Mouse (Mus musculus): ENCODE measurements at regions not wholly inside any gene's neighbourhood (a gene's known extent, or its start where the extent isn't known, plus 50 kb on each side); places are given as distances from the start of the nearest gene placed in this dataset.

DNA sequence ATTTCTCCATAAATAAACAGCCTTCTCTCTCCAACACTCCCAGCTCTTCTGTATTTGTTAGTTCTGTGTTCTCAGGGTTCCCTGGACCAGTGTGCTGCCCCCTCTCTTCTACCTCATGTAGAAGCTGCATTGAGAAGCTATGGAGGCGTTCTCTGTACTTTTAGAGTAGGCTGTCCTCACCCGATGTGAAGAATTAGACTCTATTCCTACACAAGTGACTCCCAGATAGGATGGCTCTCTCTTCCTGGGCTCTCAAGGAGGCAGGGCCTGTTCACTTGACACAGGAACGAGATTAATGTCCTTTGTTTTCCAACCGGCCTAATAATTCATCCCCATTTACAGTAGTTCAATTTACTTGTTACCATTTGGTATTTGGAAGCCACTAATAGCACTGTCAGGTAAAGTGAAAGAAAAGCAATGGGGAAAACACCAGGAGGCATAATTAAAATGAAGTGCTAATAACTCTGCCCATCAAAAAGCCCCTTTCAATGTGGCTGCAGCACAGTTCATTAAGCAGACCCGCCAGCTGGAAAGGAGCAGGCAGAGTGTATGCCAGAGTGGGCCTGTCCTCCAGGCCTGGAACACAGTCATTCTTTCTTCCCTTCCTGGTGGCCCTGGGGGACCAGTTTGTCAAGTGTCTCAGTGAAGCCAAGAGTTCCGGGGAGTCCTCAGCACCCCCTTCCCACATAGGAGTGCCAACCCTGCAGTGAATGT lies 454.8 kb upstream of the Gm6657 start:
- Histone ChIP-seq H3K36me3 (ENCODE audit: insufficient read depth, low read length) (no peaks in the 10 kb centered on the region), H3K4me3 (replicated peaks; ENCODE audit: low read length) (no peak overlapping the region), H3K4me1 (replicated peaks; ENCODE audit: low read depth, low read length) (no peaks in the 10 kb centered on the region), H3K27me3 (ENCODE audit: insufficient read depth, low read length) (no peaks in the 10 kb centered on the region), H3K9me3 (ENCODE audit: low read length) (no peaks in the 10 kb centered on the region)
- no peak for TF ChIP-seq POU5F1 (IDR thresholded peaks at IDR 0.05; ENCODE audit: borderline replicate concordance, low read length)
- no peak for TF ChIP-seq CTCF (conservative IDR thresholded peaks at IDR 0.05; ENCODE audit: low read length)
- no peak for TF ChIP-seq NANOG (IDR thresholded peaks at IDR 0.05; ENCODE audit: borderline replicate concordance, low read length)

DNA sequence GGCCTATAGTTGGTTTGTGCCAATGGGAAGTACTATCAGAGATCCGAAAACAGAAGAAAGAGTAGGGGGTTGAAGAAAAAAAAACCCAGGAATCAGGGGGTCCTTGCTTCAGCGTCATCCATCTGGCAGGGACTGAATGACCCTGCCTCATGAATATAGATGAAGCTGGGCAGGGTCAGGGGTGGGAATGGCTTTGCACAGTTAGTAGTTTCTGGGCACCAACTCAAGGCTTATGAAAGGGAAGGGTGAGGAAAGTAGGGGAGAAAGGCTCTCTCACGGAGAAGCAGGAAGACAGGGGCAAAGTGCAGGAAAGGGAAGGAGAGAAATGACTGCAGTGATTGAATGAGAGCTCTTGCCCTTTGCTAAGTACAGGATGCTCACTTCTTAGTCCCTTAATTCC lies 451.3 kb upstream of the Gm6657 start:
- Histone ChIP-seq H3K9me3 (ENCODE audit: low read length) (0 out of 2 replicates have a peak, but pooled peaks cover 2% of the 10 kb centered on the region), H3K4me1 (replicated peaks; ENCODE audit: low read depth, low read length) (no peaks in the 10 kb centered on the region), H3K36me3 (ENCODE audit: insufficient read depth, low read length) (no peaks in the 10 kb centered on the region), H3K4me3 (replicated peaks; ENCODE audit: low read length) (no peak overlapping the region), H3K27me3 (ENCODE audit: insufficient read depth, low read length) (no peaks in the 10 kb centered on the region)
- no peak for TF ChIP-seq POU5F1 (IDR thresholded peaks at IDR 0.05; ENCODE audit: borderline replicate concordance, low read length)
- TF ChIP-seq CTCF (conservative IDR thresholded peaks at IDR 0.05; ENCODE audit: low read length), result no peak
- TF ChIP-seq NANOG (IDR thresholded peaks at IDR 0.05; ENCODE audit: borderline replicate concordance, low read length), result no peak

DNA sequence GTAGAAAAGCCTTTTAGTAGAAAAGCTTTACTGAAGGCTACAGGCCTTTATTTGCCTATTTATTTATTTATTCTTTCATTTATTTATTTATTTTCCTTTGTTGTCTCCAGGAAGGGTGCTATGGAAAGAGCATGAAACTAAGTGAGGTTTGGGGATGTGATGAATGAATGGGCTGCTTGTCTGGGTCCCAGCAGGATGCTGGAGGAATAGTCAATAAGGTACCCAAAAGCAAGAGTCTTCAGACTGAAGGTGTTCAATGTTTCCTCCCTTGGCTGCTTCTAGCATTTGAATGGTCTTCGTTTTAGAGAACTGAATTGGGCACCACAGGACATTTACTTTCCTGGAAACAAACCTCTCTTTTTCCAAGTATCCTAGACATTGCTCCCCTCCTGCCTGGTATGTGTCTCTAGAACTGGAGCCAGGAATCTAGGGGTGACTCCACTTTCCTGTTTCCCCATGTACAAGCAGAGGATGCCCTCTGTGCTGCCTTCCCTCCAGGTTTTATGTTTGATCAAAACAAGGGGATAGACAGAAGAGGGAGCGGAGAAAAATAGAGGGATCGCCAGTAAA lies 444.5 kb upstream of the Gm6657 start:
- H3K4me3 ChIP-seq (replicated peaks; ENCODE audit: low read length), result no peak overlapping the region
- no peaks in the 10 kb centered on the region for H3K36me3 ChIP-seq (ENCODE audit: insufficient read depth, low read length)
- H3K9me3 ChIP-seq (ENCODE audit: low read length), result peaks cover 9% of the 10 kb centered on the region; the same call in 1 of the 2 replicates
- no peaks in the 10 kb centered on the region for H3K27me3 ChIP-seq (ENCODE audit: insufficient read depth, low read length)
- no peak for TF ChIP-seq NANOG (IDR thresholded peaks at IDR 0.05; ENCODE audit: borderline replicate concordance, low read length)
- no peaks in the 10 kb centered on the region for H3K4me1 ChIP-seq (replicated peaks; ENCODE audit: low read depth, low read length)

DNA sequence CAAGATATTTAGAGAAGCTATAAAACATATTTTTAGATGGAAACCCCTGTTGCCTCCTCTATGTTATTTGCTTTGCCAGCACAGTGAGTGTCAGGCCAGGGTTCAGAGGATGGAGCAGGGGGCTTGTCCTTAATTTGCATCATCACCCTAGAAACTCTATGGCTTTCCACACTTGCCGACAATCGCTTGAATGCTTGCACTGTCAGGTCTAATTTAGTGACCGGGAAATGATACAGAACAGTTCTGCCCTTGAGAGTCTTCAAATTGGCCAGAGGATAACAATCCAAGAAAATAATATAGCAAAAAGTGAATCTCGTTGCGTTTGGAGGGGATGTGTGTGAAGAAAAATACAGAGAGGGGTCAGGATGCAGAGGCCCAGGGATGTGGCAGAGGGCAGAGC lies 441.9 kb upstream of the Gm6657 start:
- Histone ChIP-seq H3K4me3 (replicated peaks; ENCODE audit: low read length) (no peak overlapping the region), H3K9me3 (ENCODE audit: low read length) (peaks cover 9% of the 10 kb centered on the region; the same call in 1 of the 2 replicates), H3K27me3 (ENCODE audit: insufficient read depth, low read length) (no peaks in the 10 kb centered on the region), H3K4me1 (replicated peaks; ENCODE audit: low read depth, low read length) (no peaks in the 10 kb centered on the region), H3K36me3 (ENCODE audit: insufficient read depth, low read length) (no peaks in the 10 kb centered on the region)
- no peak for TF ChIP-seq POU5F1 (IDR thresholded peaks at IDR 0.05; ENCODE audit: borderline replicate concordance, low read length)
- no peak for TF ChIP-seq CTCF (conservative IDR thresholded peaks at IDR 0.05; ENCODE audit: low read length)
- no peak for TF ChIP-seq NANOG (IDR thresholded peaks at IDR 0.05; ENCODE audit: borderline replicate concordance, low read length)

DNA sequence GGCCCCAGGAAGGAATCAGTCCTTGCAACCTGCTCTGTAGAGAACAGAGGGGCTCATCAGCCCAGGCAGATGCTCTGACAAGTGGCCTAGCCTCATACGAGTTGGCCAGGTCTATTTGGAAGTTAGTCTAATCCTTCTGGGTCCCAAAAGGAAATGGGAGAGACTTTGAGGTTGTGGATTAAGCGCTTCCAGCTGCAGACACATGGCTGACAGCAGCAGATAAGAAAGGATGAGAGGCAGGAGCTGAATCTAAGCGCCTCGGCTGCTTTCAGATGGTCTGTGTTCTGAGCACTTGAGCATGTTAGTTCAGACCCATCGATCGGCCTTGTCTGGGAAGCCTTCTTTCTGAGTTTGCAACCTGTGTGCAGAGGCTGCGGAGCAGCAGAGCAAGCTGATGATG lies 438.0 kb upstream of the Gm6657 start:
- Histone ChIP-seq H3K36me3 (ENCODE audit: insufficient read depth, low read length) (no peaks in the 10 kb centered on the region), H3K4me1 (replicated peaks; ENCODE audit: low read depth, low read length) (no peaks in the 10 kb centered on the region), H3K9me3 (ENCODE audit: low read length) (no peaks in the 10 kb centered on the region), H3K27me3 (ENCODE audit: insufficient read depth, low read length) (no peaks in the 10 kb centered on the region), H3K4me3 (replicated peaks; ENCODE audit: low read length) (no peak overlapping the region)
- no peak for TF ChIP-seq POU5F1 (IDR thresholded peaks at IDR 0.05; ENCODE audit: borderline replicate concordance, low read length)
- TF ChIP-seq NANOG (IDR thresholded peaks at IDR 0.05; ENCODE audit: borderline replicate concordance, low read length), result no peak
- TF ChIP-seq CTCF (conservative IDR thresholded peaks at IDR 0.05; ENCODE audit: low read length), result no peak

DNA sequence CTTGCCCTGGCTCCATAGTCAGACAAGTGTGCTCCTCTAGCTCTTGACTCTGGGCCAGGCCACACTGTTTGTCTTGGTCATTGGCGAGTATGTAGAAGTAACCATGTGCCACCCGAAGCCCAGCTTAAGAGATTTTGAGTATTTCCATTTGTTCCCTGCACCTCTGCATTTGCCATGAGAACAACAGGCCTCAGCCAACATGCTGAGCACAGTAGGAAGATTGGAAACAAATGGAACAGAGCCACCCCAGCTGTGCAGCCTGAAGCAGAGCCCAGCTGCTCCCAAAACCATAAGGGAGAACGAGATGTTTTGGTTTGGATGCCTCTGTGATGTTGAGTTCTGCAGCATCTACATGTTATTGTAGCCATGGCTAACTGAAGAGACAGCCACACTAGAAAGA lies 433.1 kb upstream of the Gm6657 start:
- Histone ChIP-seq H3K9me3 (ENCODE audit: low read length) (no peaks in the 10 kb centered on the region), H3K27me3 (ENCODE audit: insufficient read depth, low read length) (0 out of 2 replicates have a peak, but pooled peaks cover 3% of the 10 kb centered on the region), H3K4me1 (replicated peaks; ENCODE audit: low read depth, low read length) (no peaks in the 10 kb centered on the region), H3K36me3 (ENCODE audit: insufficient read depth, low read length) (no peaks in the 10 kb centered on the region), H3K4me3 (replicated peaks; ENCODE audit: low read length) (no peak overlapping the region)
- TF ChIP-seq NANOG (IDR thresholded peaks at IDR 0.05; ENCODE audit: borderline replicate concordance, low read length), result no peak
- TF ChIP-seq CTCF (conservative IDR thresholded peaks at IDR 0.05; ENCODE audit: low read length), result no peak
- TF ChIP-seq POU5F1 (IDR thresholded peaks at IDR 0.05; ENCODE audit: borderline replicate concordance, low read length), result no peak

DNA sequence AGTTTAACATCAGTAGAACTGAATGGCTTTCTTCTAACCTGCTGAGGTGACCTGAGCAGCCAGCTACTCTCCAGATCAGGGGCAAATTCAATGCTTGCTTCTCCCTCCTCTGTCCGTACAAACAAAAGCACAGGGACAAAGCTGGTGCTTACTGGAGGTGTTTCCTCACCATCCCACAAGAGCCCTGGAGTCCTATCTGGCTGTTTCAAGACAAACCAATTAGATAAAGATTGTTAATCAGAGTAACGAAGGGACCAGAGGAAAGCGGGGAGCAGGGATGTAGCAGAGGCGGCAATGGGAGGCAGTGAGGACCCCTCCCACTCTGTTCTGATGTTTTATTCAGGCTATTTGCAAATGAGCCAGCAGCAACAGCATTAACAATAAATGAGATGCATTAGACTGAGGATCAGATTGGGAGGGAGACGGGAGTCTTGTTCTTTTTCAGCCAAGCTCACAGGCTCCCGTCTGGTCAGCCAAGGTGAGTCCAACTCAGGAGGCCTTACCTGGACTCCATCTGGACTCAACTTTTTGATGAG lies 418.0 kb upstream of the Gm6657 start:
- Histone ChIP-seq H3K27me3 (ENCODE audit: insufficient read depth, low read length) (peaks cover 2% of the 10 kb centered on the region; the same call in 1 of the 2 replicates), H3K4me3 (replicated peaks; ENCODE audit: low read length) (peak overlapping the region; percentile 54; the same call in 1 of the 2 replicates)
- TF ChIP-seq CTCF (conservative IDR thresholded peaks at IDR 0.05; ENCODE audit: low read length), result no peak
- no peak for TF ChIP-seq POU5F1 (IDR thresholded peaks at IDR 0.05; ENCODE audit: borderline replicate concordance, low read length)
- TF ChIP-seq NANOG (IDR thresholded peaks at IDR 0.05; ENCODE audit: borderline replicate concordance, low read length), result no peak

DNA sequence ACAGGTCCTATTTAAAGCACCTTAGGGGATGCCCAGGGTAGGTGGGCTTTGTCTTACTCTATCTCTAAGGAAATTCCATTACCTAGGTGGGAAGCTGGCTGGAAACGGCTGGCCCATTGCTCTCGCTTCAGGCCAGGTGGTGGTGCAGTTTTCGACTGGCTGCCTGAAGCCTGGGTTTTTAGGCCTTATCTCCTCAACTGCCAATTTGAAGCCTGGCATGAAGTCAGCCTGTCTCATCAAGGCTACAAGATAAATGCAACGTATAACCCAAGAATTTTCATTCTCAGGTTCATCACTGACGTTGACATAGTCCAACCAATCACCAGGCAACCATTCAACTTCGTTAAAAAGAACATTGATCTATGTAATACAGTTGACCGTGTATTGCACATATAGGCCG lies 417.3 kb upstream of the Gm6657 start:
- H3K9me3 ChIP-seq (ENCODE audit: low read length), result no peaks in the 10 kb centered on the region
- H3K27me3 ChIP-seq (ENCODE audit: insufficient read depth, low read length), result peaks cover 2% of the 10 kb centered on the region; the same call in 1 of the 2 replicates
- H3K4me1 ChIP-seq (replicated peaks; ENCODE audit: low read depth, low read length), result peaks cover 17% of the 10 kb centered on the region
- no peak for TF ChIP-seq NANOG (IDR thresholded peaks at IDR 0.05; ENCODE audit: borderline replicate concordance, low read length)
- TF ChIP-seq POU5F1 (IDR thresholded peaks at IDR 0.05; ENCODE audit: borderline replicate concordance, low read length), result no peak
- TF ChIP-seq CTCF (conservative IDR thresholded peaks at IDR 0.05; ENCODE audit: low read length), result no peak
- H3K4me3 ChIP-seq (replicated peaks; ENCODE audit: low read length), result no peak overlapping the region
- no peaks in the 10 kb centered on the region for H3K36me3 ChIP-seq (ENCODE audit: insufficient read depth, low read length)

More for the DNA sequence above, 418.0 kb upstream of the Gm6657 start:
- Histone ChIP-seq H3K36me3 (ENCODE audit: insufficient read depth, low read length) (no peaks in the 10 kb centered on the region), H3K4me1 (replicated peaks; ENCODE audit: low read depth, low read length) (peaks cover 14% of the 10 kb centered on the region), H3K9me3 (ENCODE audit: low read length) (no peaks in the 10 kb centered on the region)

Data from E14TG2a.4 (cell line).